Comparison of ENCODE assay signal across 9 mouse cellular contexts in genomic region chr6:145179665-145180064, GRCm38 (mm10). TPM values are rescaled to one million over a fixed set of nuclear protein-coding genes. Genes with fewer than 3 reads are reported as not detected.
DNase-seq lines count a peak whose midpoint lies in the region; ATAC-seq and TF ChIP-seq lines count a peak whose summit lies in the region.
"Had no signal": no experiment of that assay in that cellular context is flagged by ENCODE, and none has a peak within 500 bp of the region (broad histone marks: within the 10 kb centered on the region; RNA-seq: fewer than 3 reads in every experiment).

No protein-coding gene starts in this region.

- H3K27me3 ChIP-seq in heart, postnatal 0 days (ENCODE audit: control insufficient read depth, insufficient read depth, low read length) = peaks cover 7% of the 10 kb centered on the region; the same call in 1 of the 2 replicates

- H3K9me3 ChIP-seq in heart, postnatal 0 days (replicated peaks; ENCODE audit: control insufficient read depth, low read length) = no peaks in the 10 kb centered on the region
- H3K9me3 ChIP-seq: embryonic facial prominence, embryonic 12.5 days had no signal

- TF ChIP-seq CTCF in heart, postnatal 0 days (IDR thresholded peaks at IDR 0.05; ENCODE audit: low read depth) = peak; percentile 75

- no peak overlapping the region for H3K27ac ChIP-seq in heart, postnatal 0 days (ENCODE audit: low read depth)
- H3K27ac ChIP-seq: embryonic facial prominence, embryonic 12.5 days had no signal

- no peak for TF ChIP-seq EP300 in heart, postnatal 0 days (IDR thresholded peaks at IDR 0.05; ENCODE audit: low read depth)

- no peak for ATAC-seq in heart, postnatal 0 days (ENCODE audit: insufficient read depth, low read depth)

- peaks cover 10% of the 10 kb centered on the region for H3K4me1 ChIP-seq in heart, postnatal 0 days (ENCODE audit: control insufficient read depth, insufficient read depth)

- no peak for DNase-seq in heart, postnatal 0 days (ENCODE audit: low spot score)
- DNase-seq in heart, postnatal 25 days (ENCODE audit: low spot score) = no peak
- DNase-seq in 416B (ENCODE audit: low read depth) (peak; percentile 71), R1 (ENCODE audit: low read depth, low spot score) (peak; percentile 86)
- peak; percentile 84 for DNase-seq in embryo, embryonic 10.5 days (ENCODE audit: low spot score)
- DNase-seq in kidney, adult 9 months = peak; percentile 56
- DNase-seq in lung, postnatal 4 days = peak; percentile 59 to 71
- peak; percentile 80 for DNase-seq in thymus, postnatal 0 days (ENCODE audit: low spot score)

- H3K9ac ChIP-seq in heart, postnatal 0 days (replicated peaks; ENCODE audit: low read depth, low read length) = no peak overlapping the region
- H3K9ac ChIP-seq: embryonic facial prominence, embryonic 12.5 days had no signal

- intact Hi-C loops in heart, postnatal 25 days (cut with DNase I) = no loop called here

- H3K4me3 ChIP-seq in heart, postnatal 0 days (ENCODE audit: low read depth, low read length) = no peak overlapping the region
- H3K4me3 ChIP-seq: embryonic facial prominence, embryonic 12.5 days had no signal

- WGBS in heart, postnatal 0 days = 48% methylated on average over 6 of the region's 6 CpGs

- H3K4me2 ChIP-seq in heart, postnatal 0 days (ENCODE audit: low read depth, low read length) = no peak overlapping the region
- H3K4me2 ChIP-seq: embryonic facial prominence, embryonic 12.5 days had no signal

- H3K36me3 ChIP-seq in heart, postnatal 0 days (replicated peaks; ENCODE audit: control insufficient read depth, insufficient read depth, low read length) = no peaks in the 10 kb centered on the region
- H3K36me3 ChIP-seq: embryonic facial prominence, embryonic 12.5 days had no signal

RNA-seq across cellular contexts. Expression of gene Casc1, which starts 31.1 kb away (rescaled TPM):
- 0.08 and 2.2 TPM in 2 replicates for total RNA-seq in heart, postnatal 0 days (2014; rRNA removed; ENCODE audit: low replicate concordance)
- polyA plus RNA-seq in heart, postnatal 0 days (2015; fragmentation: Nextera tagmentation; extraction: Ambion mirVana) = 0.42 and 0.51 TPM in 2 replicates
- total RNA-seq in heart, postnatal 25 days (2021) = 1 to 10 TPM in 1 of 2 experiments, under 1 TPM in 1; 0.91 to 1.0 TPM
- polyA plus RNA-seq in thymus, postnatal 0 days (2015; fragmentation: Nextera tagmentation; extraction: Ambion mirVana) = 0.51 and 0.78 TPM in 2 replicates

RNA-seq across cellular contexts. Expression of gene Etfrf1, which starts 31.3 kb away (rescaled TPM):
- total RNA-seq in heart, postnatal 0 days (2014; rRNA removed; ENCODE audit: low replicate concordance) = 27.6 and 31.8 TPM in 2 replicates
- 86.9 and 99.7 TPM in 2 replicates for polyA plus RNA-seq in heart, postnatal 0 days (2015; fragmentation: Nextera tagmentation; extraction: Ambion mirVana)
- 100 to 1,000 TPM; 100 to 112 TPM for total RNA-seq in heart, postnatal 25 days (2021)
- polyA plus RNA-seq in thymus, postnatal 0 days (2015; fragmentation: Nextera tagmentation; extraction: Ambion mirVana) = 27.7 and 29.7 TPM in 2 replicates

Comparison
In these comparisons a context has a peak if more than half of its experiments do, and no peak if none do; other contexts are left out.
1. DNase-seq: peak in 416B (single experiment), R1 (single experiment), embryo, embryonic 10.5 days (single experiment), kidney, adult 9 months (single experiment), lung, postnatal 4 days (2 of 2) and thymus, postnatal 0 days (single experiment); none in heart, postnatal 0 days (single experiment) and heart, postnatal 25 days (single experiment).